Mouse (Mus musculus) lung, embryonic 15.5 days (tissue): Measurements from ENCODE around the gene Sulf2. TPM values are rescaled to one million over a fixed set of nuclear protein-coding genes. Genes with fewer than 3 reads are reported as not detected.

Experiments used
- ATAC-seq: fragments of 200-750 bp; cut with Nextera tagmentation; 2 replicates; pipeline ENCODE4 v1.8.0; 2017; ENCODE audit warnings: moderate number of reproducible peaks, borderline replicate concordance; ENCODE audit not compliant: low FRiP score, low TSS enrichment; ENCODE audit errors: extremely low read depth
- H3K27ac ChIP-seq: fragments of 300-500 bp; sonication (generic); 2 replicates; pipeline ENCODE4 v1.5.1; 2015; ENCODE audit warnings: moderate library complexity, mild to moderate bottlenecking, inconsistent platforms
- H3K27me3 ChIP-seq: fragments of 300-500 bp; sonication (generic); 2 replicates; pipeline ENCODE4 v1.6.1; 2015; ENCODE audit warnings: inconsistent platforms
- H3K36me3 ChIP-seq: fragments of 300-500 bp; sonication (generic); 2 replicates; pipeline ENCODE4 v1.6.1; 2015; ENCODE audit warnings: inconsistent platforms
- H3K4me1 ChIP-seq: fragments of 300-500 bp; sonication (generic); 2 replicates; pipeline ENCODE4 v1.6.1; 2015; ENCODE audit warnings: inconsistent platforms
- H3K4me2 ChIP-seq: fragments of 300-500 bp; sonication (generic); 2 replicates; pipeline ENCODE4 v1.6.1; 2015; ENCODE audit warnings: inconsistent platforms, mild to moderate bottlenecking, moderate library complexity
- H3K4me3 ChIP-seq: fragments of 300-500 bp; sonication (generic); 2 replicates; pipeline ENCODE4 v1.5.1; 2015; ENCODE audit warnings: mild to moderate bottlenecking, inconsistent platforms
- H3K9ac ChIP-seq: fragments of 300-500 bp; sonication (generic); 2 replicates; pipeline ENCODE4 v1.6.1; 2015; ENCODE audit warnings: inconsistent platforms
- H3K9me3 ChIP-seq: fragments of 300-500 bp; sonication (generic); 2 replicates; pipeline ENCODE4 v1.6.1; 2016; ENCODE audit warnings: inconsistent platforms
- WGBS: fragments of 180-500 bp; shearing (Covaris S2); methylation state at CpG from one replicate; pipeline ENCODE4 v1.1.7; 2015; 5-methylcytosine and 5-hydroxymethylcytosine counted together
- polyA plus RNA-seq: library from polyadenylated mRNA; unstranded; fragments of >200 nt; fragmentation: Nextera tagmentation; extraction: Ambion mirVana; gene quantifications from 2 replicates; pipeline ENCODE4 v1.2.1, GENCODE M21; 2015

Gene Sulf2
- polyA plus RNA-seq, 1 experiment from 2014 or later = 40.2 TPM

DNA sequence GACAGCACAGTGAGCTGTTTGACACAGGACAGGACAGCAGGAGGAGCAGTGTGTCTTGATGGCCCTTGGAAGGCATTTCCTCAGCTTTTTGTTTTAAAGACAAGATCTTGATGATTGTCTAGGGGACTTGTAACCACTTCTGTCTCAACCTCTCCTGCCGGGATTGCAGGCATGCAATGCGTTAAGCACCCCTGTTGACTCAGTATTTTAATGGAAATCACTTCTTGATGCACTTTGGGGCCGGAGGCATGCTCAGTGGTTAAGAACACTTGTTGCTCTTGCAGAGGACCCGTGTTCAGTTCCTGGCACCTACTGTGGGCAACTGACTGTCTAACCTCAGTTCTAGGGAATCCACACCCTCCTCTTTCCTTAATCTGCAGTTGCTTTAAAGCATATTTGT lies 89.0 kb downstream of the Sulf2 start:
- Histone ChIP-seq H3K27ac (no peak overlapping the region), H3K4me2 (no peak overlapping the region), H3K4me3 (no peak overlapping the region), H3K9me3 (no peaks in the 10 kb centered on the region), H3K27me3 (no peaks in the 10 kb centered on the region), H3K4me1 (no peaks in the 10 kb centered on the region), H3K36me3 (peaks cover 67% of the 10 kb centered on the region), H3K9ac (no peak overlapping the region)
- WGBS = 74% methylated on average over 4 of the region's 4 CpGs
- ATAC-seq = no peak

DNA sequence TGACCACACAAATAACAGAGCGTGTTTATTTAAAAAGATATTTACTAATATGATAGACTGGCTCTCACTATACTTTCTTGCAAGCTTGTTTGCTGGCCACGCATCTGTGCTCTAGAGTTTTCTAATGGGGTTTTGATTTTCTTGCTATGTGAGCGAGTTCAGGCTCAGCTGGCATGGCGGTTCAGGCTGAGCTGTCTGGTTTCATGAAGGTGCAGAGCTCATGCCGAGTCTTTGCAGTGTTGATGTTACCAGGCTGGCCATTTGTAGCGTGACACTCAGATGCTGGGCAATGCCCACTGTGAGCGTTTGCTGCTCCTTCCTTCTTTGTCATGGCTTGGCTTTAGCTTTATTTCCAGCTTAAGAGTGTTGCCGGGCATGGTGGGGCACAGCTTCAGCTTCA lies 93.0 kb downstream of the Sulf2 start:
- Histone ChIP-seq H3K4me2 (no peak overlapping the region), H3K4me3 (no peak overlapping the region), H3K27ac (no peak overlapping the region), H3K36me3 (peaks cover 50% of the 10 kb centered on the region), H3K9me3 (no peaks in the 10 kb centered on the region), H3K4me1 (no peaks in the 10 kb centered on the region), H3K9ac (no peak overlapping the region), H3K27me3 (no peaks in the 10 kb centered on the region)
- no peak for ATAC-seq
- whole genome bisulfite sequencing = 85% methylated on average over 8 of the region's 8 CpGs

DNA sequence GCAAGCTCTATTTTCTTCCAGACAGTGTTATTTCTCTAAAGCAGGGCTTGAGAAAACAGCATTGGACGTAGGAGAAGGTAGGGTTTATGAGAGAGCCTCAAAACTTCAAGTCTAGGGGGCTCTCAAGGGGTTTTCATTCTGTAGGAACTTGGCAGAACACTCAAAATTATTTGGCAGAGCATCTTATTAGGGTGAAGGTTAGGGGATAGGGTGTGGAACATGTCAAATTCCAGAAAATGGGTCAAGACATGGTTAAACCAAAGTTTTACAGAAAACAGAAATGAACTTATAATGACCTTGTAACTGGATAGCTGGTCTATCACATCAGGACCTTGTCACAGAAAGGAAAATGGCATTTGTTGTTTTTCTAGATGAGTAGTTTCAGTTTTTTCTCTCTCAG lies 93.5 kb downstream of the Sulf2 start:
- no peaks in the 10 kb centered on the region for H3K27me3 ChIP-seq
- no peak overlapping the region for H3K9ac ChIP-seq
- 49% methylated on average over 1 of the region's 1 CpGs for WGBS
- H3K9me3 ChIP-seq = no peaks in the 10 kb centered on the region
- no peak overlapping the region for H3K4me2 ChIP-seq
- H3K4me1 ChIP-seq = no peaks in the 10 kb centered on the region
- H3K27ac ChIP-seq = no peak overlapping the region
- ATAC-seq = no peak
- no peak overlapping the region for H3K4me3 ChIP-seq
- peaks cover 46% of the 10 kb centered on the region for H3K36me3 ChIP-seq

DNA sequence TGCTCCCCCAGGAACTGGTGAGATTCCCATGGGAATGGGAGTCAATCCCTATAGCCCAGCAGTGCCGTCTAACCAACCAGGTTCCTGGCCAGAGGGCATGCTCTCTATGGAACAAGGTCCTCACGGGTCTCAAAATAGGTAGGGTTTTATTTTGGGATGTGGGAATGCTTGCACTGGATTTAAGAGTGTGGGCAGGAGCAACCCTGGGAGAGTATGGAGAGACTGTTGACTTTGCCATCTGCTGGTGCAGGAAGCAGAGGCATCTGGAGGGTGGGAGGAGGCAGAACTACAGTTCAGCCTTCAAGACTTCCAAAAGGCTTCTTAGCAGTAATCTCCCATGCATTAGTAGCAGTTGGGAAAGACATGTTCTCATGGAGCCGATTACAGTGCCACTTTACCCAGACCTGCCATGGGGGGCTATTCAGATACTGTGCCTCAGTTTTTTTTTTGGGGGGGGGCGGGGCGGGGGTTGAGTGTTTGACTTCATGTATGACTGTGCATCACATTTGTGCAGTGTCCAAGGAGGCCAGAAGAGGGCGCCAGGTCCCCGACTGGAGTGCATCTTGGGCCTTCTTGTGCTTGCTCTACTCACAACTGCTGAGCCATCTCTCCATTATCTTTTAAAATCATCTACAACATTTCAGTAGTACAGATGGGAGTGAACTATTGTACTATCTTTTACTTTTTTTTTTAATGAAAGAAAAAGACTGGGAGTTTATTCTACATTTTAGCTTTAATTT lies 95.6 kb downstream of the Sulf2 start:
- Histone ChIP-seq H3K27me3 (no peaks in the 10 kb centered on the region), H3K4me2 (no peak overlapping the region), H3K9me3 (no peaks in the 10 kb centered on the region), H3K27ac (no peak overlapping the region), H3K4me3 (no peak overlapping the region), H3K9ac (no peak overlapping the region), H3K36me3 (peaks cover 39% of the 10 kb centered on the region), H3K4me1 (no peaks in the 10 kb centered on the region)
- ATAC-seq = no peak
- 76% methylated on average over 7 of the region's 7 CpGs for WGBS

DNA sequence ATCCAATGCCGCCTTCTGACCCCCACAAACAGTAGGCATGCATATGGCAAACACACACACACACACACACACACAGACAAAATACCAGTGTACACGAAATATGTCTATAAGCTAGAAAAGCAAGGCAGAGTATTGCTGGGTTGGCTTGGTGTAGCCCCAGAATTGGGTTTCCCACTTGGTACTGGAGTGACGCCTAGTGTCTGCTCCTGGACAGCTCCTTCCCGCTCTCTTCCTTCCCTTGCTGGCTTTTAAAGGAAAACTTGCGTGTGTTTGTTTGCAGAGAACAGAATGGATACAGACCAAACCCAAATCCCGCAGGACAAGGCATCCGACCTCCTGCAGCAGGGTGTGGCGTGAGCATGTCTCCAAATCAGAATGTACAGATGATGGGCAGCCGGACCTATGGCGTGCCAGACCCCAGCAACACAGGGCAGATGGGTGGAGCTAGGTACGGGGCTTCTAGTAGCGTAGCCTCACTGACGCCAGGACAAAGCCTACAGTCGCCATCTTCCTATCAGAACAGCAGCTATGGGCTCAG lies 101.4 kb downstream of the Sulf2 start:
- no peak overlapping the region for H3K9ac ChIP-seq
- H3K36me3 ChIP-seq = peaks cover 57% of the 10 kb centered on the region
- H3K9me3 ChIP-seq = no peaks in the 10 kb centered on the region
- H3K27ac ChIP-seq = no peak overlapping the region
- H3K27me3 ChIP-seq = no peaks in the 10 kb centered on the region
- H3K4me3 ChIP-seq = no peak overlapping the region
- no peaks in the 10 kb centered on the region for H3K4me1 ChIP-seq
- 91% methylated on average over 14 of the region's 14 CpGs for WGBS
- no peak overlapping the region for H3K4me2 ChIP-seq
- ATAC-seq = no peak

DNA sequence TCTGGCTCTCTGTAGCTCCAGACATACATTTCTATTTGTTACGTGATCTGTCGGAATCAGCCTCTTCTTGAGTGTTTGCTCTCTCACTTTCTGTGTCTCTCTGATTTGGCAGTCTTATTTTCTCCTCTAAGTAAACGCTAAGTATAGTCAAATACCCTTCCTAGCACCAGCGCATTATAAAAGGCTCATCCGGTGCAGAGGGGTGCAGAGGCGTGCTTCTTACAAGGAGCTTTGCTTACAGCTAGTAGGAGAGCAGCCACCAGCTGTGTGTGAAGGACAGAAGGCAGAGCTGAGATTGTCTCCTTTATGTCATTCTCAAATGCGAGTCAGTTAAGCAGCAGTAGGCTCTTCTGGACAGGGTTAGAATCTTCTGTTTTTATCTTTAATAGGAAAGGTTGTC lies 103.5 kb downstream of the Sulf2 start:
- no peak for ATAC-seq

DNA sequence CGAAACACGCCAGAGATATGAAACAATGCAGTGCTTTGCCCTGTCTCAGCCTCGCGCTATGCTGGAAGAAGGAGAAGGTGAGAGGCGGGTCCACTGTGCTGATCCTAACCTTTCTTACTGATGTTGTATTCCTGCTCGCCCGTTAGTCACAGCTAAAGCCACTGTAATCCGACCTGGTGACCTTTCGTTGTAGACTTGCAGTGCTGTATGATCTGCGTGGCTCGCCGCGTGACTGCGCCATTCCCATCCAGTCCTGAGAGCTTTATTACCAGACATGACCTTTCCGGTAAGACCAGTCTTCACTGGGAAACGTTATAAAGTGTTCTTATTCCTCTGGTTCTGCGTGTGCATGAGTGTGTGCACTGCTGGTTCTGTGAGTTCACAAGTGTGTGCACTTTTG lies 104.0 kb downstream of the Sulf2 start:
- WGBS = 89% methylated on average over 17 of the region's 17 CpGs
- Histone ChIP-seq H3K9me3 (no peaks in the 10 kb centered on the region), H3K4me1 (no peaks in the 10 kb centered on the region), H3K4me2 (no peak overlapping the region), H3K27me3 (no peaks in the 10 kb centered on the region), H3K36me3 (peaks cover 69% of the 10 kb centered on the region), H3K9ac (no peak overlapping the region), H3K4me3 (no peak overlapping the region), H3K27ac (no peak overlapping the region)
- no peak for ATAC-seq

More for the DNA sequence above, 103.5 kb downstream of the Sulf2 start:
- Histone ChIP-seq H3K9ac (no peak overlapping the region), H3K36me3 (peaks cover 69% of the 10 kb centered on the region), H3K27ac (no peak overlapping the region), H3K4me2 (no peak overlapping the region), H3K9me3 (no peaks in the 10 kb centered on the region), H3K4me1 (no peaks in the 10 kb centered on the region), H3K27me3 (no peaks in the 10 kb centered on the region), H3K4me3 (no peak overlapping the region)
- 85% methylated on average over 7 of the region's 7 CpGs for WGBS

DNA sequence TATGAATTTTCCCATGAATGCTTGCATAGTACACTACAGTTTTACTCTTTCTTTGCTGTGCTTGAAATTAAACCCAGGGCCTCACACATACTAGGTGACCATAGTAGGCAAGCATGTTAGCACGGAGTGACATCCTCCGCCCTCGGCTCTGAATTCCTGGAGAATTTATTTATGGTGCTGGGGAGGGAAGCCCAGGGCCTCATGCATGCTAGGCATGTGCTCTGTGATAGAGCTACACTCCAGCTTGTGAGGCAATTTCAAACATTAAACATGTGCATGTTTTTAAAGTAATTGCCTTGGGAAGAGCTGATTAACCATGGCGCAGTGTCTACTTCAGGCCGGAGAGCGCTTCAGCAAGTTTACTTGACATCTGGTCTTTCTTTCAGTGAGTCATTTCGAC lies 106.6 kb downstream of the Sulf2 start:
- peaks cover 10% of the 10 kb centered on the region for H3K4me1 ChIP-seq
- no peak for ATAC-seq
- H3K9me3 ChIP-seq = no peaks in the 10 kb centered on the region
- H3K4me2 ChIP-seq = no peak overlapping the region
- 81% methylated on average over 7 of the region's 7 CpGs for WGBS
- H3K9ac ChIP-seq = no peak overlapping the region
- H3K4me3 ChIP-seq = no peak overlapping the region
- H3K36me3 ChIP-seq = peaks cover 52% of the 10 kb centered on the region
- H3K27ac ChIP-seq = no peak overlapping the region
- H3K27me3 ChIP-seq = no peaks in the 10 kb centered on the region

DNA sequence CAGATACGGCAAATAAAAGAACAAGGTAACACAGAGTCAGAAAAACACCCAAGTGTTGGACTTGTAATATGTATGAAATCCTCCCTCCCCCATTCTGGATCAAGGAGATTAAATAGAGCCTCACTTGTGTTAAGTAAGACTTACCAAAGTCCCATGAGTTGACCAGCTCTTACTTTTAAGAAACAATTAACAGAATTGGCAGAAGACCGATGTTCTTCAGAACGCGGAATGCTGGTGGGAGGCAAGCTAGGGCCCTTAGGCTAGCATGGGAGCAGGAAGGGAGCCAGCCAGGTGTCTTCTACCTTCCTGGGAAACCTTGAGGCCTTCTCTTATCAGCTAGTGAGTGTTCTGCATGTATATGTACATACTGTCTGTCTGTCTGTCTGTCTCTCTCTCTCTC lies 107.5 kb downstream of the Sulf2 start:
- Histone ChIP-seq H3K4me3 (no peak overlapping the region), H3K4me1 (peaks cover 10% of the 10 kb centered on the region), H3K4me2 (no peak overlapping the region), H3K27me3 (no peaks in the 10 kb centered on the region), H3K36me3 (peaks cover 48% of the 10 kb centered on the region), H3K27ac (no peak overlapping the region), H3K9ac (no peak overlapping the region), H3K9me3 (no peaks in the 10 kb centered on the region)
- 91% methylated on average over 4 of the region's 4 CpGs for WGBS
- ATAC-seq = no peak

DNA sequence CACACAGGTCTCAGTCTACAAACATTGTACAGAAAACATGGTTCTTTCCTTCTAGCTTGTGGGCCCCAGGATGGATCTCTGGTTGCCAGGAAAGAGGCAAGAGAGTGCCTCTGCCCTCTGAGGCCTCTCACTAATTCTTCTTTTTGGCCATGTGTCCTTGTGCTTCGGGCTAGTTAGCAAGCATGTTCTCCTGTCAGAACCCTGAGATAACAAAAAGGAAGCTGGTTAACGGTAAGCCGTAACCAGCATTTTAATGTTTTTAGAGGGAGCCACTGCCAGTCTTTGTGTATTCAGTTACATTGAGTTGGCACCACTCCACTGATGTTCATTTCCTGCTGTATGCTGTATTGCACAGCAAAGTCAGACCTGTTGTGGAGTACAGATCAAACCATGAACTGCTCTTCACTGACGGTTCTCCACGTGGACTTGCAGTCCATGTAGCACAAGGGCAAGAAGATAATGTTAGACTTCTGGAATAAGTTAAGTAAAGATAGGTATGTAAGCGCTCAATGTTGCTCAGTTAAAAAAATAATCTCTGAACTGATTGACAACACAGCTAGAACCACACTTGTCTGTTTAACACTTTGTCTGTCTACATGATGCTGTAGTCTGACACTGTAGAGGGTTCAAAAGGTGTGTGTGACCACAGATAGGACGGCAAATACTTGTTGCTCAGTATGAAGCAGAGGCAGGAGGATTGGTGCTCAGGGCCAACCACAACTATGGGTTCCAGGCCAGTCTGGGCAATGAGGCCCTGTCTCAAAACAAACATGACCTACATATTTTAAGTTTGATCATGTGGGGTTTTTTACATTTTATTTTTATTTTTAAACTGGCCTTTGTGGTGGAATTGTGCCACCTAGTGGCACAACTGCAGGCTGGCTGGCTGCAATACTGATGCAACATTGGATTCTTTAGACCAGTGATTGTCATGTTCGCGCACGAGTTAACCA lies 109.6 kb downstream of the Sulf2 start:
- Histone ChIP-seq H3K4me1 (peaks cover 14% of the 10 kb centered on the region), H3K36me3 (peaks cover 28% of the 10 kb centered on the region; the same call in 1 of the 2 replicates), H3K27ac (0 out of 2 replicates have a peak overlapping the region, but pooled peaks have one; percentile 33), H3K27me3 (no peaks in the 10 kb centered on the region), H3K9me3 (no peaks in the 10 kb centered on the region), H3K9ac (no peak overlapping the region), H3K4me2 (no peak overlapping the region), H3K4me3 (no peak overlapping the region)
- 45% methylated on average over 10 of the region's 10 CpGs for WGBS
- ATAC-seq = no peak

DNA sequence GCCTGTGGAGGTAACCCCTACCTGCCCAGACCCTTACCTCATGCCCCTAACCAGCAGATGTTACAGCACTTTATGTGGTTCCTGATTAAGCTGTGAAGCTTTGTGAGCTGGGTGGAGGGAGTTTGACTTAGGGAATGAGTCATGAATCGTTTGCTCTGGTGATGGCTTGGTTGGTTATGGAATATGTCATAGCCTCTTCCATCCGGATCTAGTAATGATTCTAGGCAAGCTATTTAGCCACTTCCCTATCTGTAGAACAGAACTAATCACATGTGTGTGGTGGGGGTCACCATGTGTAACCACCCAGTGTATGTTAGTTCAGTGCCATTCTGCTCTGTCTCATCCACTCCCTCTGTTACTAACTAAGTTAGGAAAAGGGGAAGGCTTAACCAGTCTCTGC lies 110.5 kb downstream of the Sulf2 start:
- Histone ChIP-seq H3K4me1 (peaks cover 14% of the 10 kb centered on the region), H3K9ac (no peak overlapping the region), H3K4me2 (no peak overlapping the region), H3K4me3 (no peak overlapping the region), H3K27me3 (no peaks in the 10 kb centered on the region), H3K36me3 (peaks cover 20% of the 10 kb centered on the region; the same call in 1 of the 2 replicates), H3K9me3 (no peaks in the 10 kb centered on the region), H3K27ac (no peak overlapping the region)
- ATAC-seq = no peak
- 61% methylated on average over 2 of the region's 2 CpGs for WGBS

DNA sequence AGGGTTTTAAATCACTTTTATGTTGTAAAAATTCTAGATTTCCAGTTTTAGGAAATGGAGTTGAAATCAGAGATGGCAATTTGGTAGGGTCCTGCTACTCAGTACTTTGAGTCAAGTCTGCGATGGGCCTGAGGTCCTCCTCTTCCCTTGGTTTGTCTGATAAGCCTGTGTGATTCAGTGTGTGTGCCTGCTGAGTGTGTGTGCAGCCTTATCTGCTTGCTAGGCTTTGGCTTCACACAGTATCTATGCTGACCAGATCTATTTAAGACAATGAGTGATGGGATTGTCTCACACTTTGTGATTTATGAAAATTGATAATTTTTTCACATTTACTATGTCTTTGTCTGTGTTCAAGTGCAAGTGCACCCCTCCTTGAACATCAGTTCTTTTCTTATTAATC lies 112.9 kb downstream of the Sulf2 start:
- 52% methylated on average over 1 of the region's 1 CpGs for WGBS
- H3K36me3 ChIP-seq = peaks cover 4% of the 10 kb centered on the region; the same call in 1 of the 2 replicates
- H3K4me1 ChIP-seq = peaks cover 14% of the 10 kb centered on the region
- H3K27ac ChIP-seq = no peak overlapping the region
- no peak overlapping the region for H3K4me2 ChIP-seq
- H3K27me3 ChIP-seq = no peaks in the 10 kb centered on the region
- no peaks in the 10 kb centered on the region for H3K9me3 ChIP-seq
- ATAC-seq = no peak
- H3K9ac ChIP-seq = no peak overlapping the region
- no peak overlapping the region for H3K4me3 ChIP-seq
